Comparison of ENCODE assay signal across 26 mouse cellular contexts in genomic region chr17:63771111-63771510, GRCm38 (mm10).
"Had no signal": no experiment of that assay in that cellular context is flagged by ENCODE, and none has a peak within 500 bp of the region (broad histone marks: within the 10 kb centered on the region; RNA-seq: fewer than 3 reads in every experiment).

No protein-coding gene starts in this region.

- H3K9ac ChIP-seq: heart, embryonic 13.5 days; heart, embryonic 15.5 days; hindbrain, embryonic 12.5 days; hindbrain, embryonic 14.5 days; intestine, embryonic 15.5 days; limb, embryonic 13.5 days; limb, embryonic 15.5 days; liver, embryonic 12.5 days; liver, embryonic 14.5 days had no signal

- H3K4me3 ChIP-seq: gastrocnemius, adult 2 months; heart, adult 2 months; heart, embryonic 13.5 days; heart, embryonic 15.5 days; hindbrain, embryonic 10.5 days; hindbrain, embryonic 12.5 days; intestine, embryonic 15.5 days; layer of hippocampus, adult 2 months; left cerebral cortex, adult 2 months; limb, embryonic 13.5 days; limb, embryonic 15.5 days; liver, embryonic 12.5 days had no signal

- H3K27me3 ChIP-seq: heart, embryonic 13.5 days; heart, embryonic 15.5 days; hindbrain, embryonic 12.5 days; intestine, embryonic 15.5 days; limb, embryonic 13.5 days; limb, embryonic 15.5 days; liver, embryonic 12.5 days had no signal

- H3K27ac ChIP-seq: gastrocnemius, adult 2 months; heart, adult 2 months; heart, embryonic 13.5 days; heart, embryonic 15.5 days; hindbrain, embryonic 10.5 days; hindbrain, embryonic 12.5 days; hindbrain, embryonic 14.5 days; intestine, embryonic 15.5 days; layer of hippocampus, adult 2 months; left cerebral cortex, adult 2 months; limb, embryonic 13.5 days; limb, embryonic 15.5 days; liver, embryonic 12.5 days; liver, embryonic 14.5 days had no signal

- H3K36me3 ChIP-seq: heart, embryonic 13.5 days; heart, embryonic 15.5 days; hindbrain, embryonic 10.5 days; hindbrain, embryonic 12.5 days; intestine, embryonic 15.5 days; limb, embryonic 13.5 days; limb, embryonic 15.5 days; liver, embryonic 12.5 days had no signal

- H3K9me3 ChIP-seq: heart, embryonic 15.5 days; intestine, embryonic 15.5 days; limb, embryonic 13.5 days; limb, embryonic 15.5 days; liver, embryonic 12.5 days had no signal

- DNase-seq: gastrocnemius, adult 2 months; gastrocnemius, postnatal 10 days; gastrocnemius, postnatal 36 days; heart, adult 2 months; heart, postnatal 4 days; kidney, adult 18-20 months; kidney, adult 8-10 months; kidney, postnatal 10 days; kidney, postnatal 25 days; kidney, postnatal 4 days; left cerebral cortex, postnatal 4 days had no signal

- ATAC-seq: hindbrain, embryonic 16.5 days; inflammation-experienced regulatory T-cells, adult 6 months; intestine, embryonic 15.5 days; intestine, postnatal 0 days; liver, embryonic 12.5 days had no signal

- H3K4me1 ChIP-seq: heart, embryonic 13.5 days; heart, embryonic 15.5 days; hindbrain, embryonic 10.5 days; hindbrain, embryonic 12.5 days; intestine, embryonic 15.5 days; limb, embryonic 13.5 days; limb, embryonic 15.5 days; liver, embryonic 12.5 days had no signal
